Mouse (Mus musculus) layer of hippocampus, adult 9-10 months (tissue): ENCODE data around the gene Ak6.

ENCODE experiments used
- DNase-seq: peaks from one replicate; pipeline ENCODE4 v3.0.0; 2022; ENCODE audit warnings: low spot score

Gene Ak6

GRCm38 (mm10) chr13:100650550-100651438 is at the start of gene Ak6, which contains the start of gene Rad17:
Gene Ak6 (plus strand): TSS chr13:100650979.
Gene Rad17 (minus strand): TSS chr13:100651051.
- peak; percentile 71 for DNase-seq

- no peak for DNase-seq
These were observed 49.7 kb upstream of the Ak6 start for GRCm38 (mm10) chr13:100601034-100601433.

- no peak for DNase-seq
These were observed 48.4 kb upstream of the Ak6 start for GRCm38 (mm10) chr13:100602239-100602902.

GRCm38 (mm10) chr13:100603031-100603737 is 47.6 kb upstream of the Ak6 start:
- DNase-seq, result no peak

- DNase-seq, result no peak
These were observed 47.1 kb upstream of the Ak6 start for GRCm38 (mm10) chr13:100603738-100604095.

GRCm38 (mm10) chr13:100605845-100606244 is 44.9 kb upstream of the Ak6 start:
- no peak for DNase-seq

- no peak for DNase-seq
These were observed 43.0 kb upstream of the Ak6 start for GRCm38 (mm10) chr13:100607756-100608155.

- no peak for DNase-seq
These were observed 39.5 kb upstream of the Ak6 start for GRCm38 (mm10) chr13:100611266-100611665.

GRCm38 (mm10) chr13:100612251-100612650 is 38.5 kb upstream of the Ak6 start:
- DNase-seq, result no peak

GRCm38 (mm10) chr13:100612903-100613302 is 37.9 kb upstream of the Ak6 start:
- no peak for DNase-seq

GRCm38 (mm10) chr13:100616181-100617087 is 34.3 kb upstream of the Ak6 start, which contains the start of gene Marveld2:
Gene Marveld2 (minus strand): TSS chr13:100616971.
- DNase-seq, result no peak

GRCm38 (mm10) chr13:100617583-100617982 is 33.2 kb upstream of the Ak6 start:
- DNase-seq, result no peak

- no peak for DNase-seq
These were observed 28.5 kb upstream of the Ak6 start for GRCm38 (mm10) chr13:100622241-100622640.

- no peak for DNase-seq
These were observed 16.6 kb upstream of the Ak6 start for GRCm38 (mm10) chr13:100634106-100634691.

GRCm38 (mm10) chr13:100642471-100643209 is 8.1 kb upstream of the Ak6 start:
- no peak for DNase-seq

- DNase-seq, result no peak
These were observed 2.6 kb upstream of the Ak6 start for GRCm38 (mm10) chr13:100648223-100648622.

- no peak for DNase-seq
These were observed 834 bp downstream of the Ak6 start, which contains the start of gene Taf9 for GRCm38 (mm10) chr13:100651439-100652186. Gene Taf9 (plus strand): TSS chr13:100651579.

- DNase-seq, result no peak
These were observed 7.3 kb downstream of the Ak6 start for GRCm38 (mm10) chr13:100658091-100658490.

GRCm38 (mm10) chr13:100659864-100660456 is 9.2 kb downstream of the Ak6 start:
- DNase-seq, result no peak
